Mouse (Mus musculus): ENCODE data around the gene Tubg2.

Gene Tubg2

DNA sequence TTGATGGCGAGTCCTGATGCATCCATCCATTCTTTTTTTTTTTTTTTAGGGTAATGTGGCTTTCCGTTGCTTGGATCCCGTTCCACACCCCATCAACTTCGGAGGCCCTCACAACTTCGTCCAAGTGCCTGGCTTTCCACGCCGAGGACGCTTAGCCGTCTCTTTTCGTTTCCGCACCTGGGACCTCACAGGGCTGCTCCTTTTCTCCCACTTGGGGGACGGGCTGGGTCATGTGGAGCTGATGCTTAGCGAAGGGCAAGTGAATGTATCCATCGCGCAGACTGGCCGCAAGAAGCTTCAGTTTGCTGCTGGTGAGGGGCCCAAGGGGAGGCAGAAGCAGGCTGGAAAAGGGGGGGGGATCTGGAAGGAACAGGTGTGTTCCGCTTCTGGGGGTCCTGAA, 24.6 kb downstream of the Tubg2 start:
- DNase-seq (ENCODE audit: low spot score) = no peak

- peak; percentile 59 for DNase-seq (ENCODE audit: low spot score)
Measured at GRCm38 (mm10) chr11:101180846-101181740, 25.4 kb downstream of the Tubg2 start.

- DNase-seq (ENCODE audit: low spot score) = no peak
Measured at GRCm38 (mm10) chr11:101181961-101182360, 26.3 kb downstream of the Tubg2 start.

- no peak for DNase-seq (ENCODE audit: low spot score)
Measured at GRCm38 (mm10) chr11:101182771-101183517, 27.2 kb downstream of the Tubg2 start.

GRCm38 (mm10) chr11:101184984-101185383, 29.3 kb downstream of the Tubg2 start:
- no peak for DNase-seq (ENCODE audit: low spot score)

GRCm38 (mm10) chr11:101185441-101185840, 29.7 kb downstream of the Tubg2 start:
- no peak for DNase-seq (ENCODE audit: low spot score)

DNA sequence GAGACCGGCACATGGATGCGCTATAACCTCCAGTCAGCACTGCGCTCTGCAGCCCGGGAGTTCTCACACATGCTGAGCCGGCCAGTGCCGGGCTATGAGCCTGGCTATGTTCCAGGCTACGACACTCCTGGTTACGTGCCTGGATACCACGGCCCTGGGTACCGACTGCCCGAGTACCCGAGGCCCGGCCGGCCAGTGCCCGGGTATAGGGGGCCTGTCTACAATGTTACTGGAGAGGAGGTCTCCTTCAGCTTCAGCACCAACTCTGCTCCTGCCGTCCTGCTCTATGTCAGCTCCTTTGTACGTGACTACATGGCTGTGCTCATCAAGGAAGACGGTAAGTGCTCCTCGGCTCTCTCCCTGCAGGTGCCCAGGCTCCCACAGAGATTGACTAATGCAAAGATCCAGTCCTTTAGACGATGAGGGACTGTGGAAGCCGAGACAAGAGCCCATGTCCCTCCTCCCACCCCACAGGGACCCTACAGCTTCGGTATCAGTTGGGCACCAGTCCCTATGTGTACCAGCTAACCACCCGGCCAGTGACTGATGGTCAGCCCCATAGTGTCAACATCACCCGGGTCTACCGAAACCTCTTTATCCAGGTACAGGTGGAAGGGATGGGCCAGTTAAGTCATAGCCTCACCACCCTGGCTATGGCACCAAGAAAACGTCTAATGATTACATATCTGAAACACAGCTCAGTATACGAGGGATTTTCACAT, 31.0 kb downstream of the Tubg2 start:
- no peak for DNase-seq (ENCODE audit: low spot score)

DNA sequence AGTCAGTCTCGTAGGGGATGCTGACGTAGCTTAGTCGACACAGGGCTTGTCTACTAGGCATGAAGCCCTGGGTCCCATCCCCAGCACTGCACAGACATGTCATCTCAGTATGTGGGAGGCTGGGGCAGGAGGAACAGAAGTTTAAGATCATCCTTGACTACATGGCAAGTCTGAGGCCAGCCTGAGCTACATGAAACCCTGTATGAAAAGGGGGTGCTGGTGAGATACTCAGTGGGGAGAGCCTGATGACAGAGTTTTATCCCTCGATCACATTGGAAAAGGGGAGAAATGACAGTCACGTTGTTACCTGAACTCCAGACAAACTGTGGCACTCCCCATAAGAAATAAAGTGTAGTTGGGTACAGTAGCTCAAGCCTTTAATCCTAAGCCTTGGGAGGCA, 31.8 kb downstream of the Tubg2 start:
- DNase-seq (ENCODE audit: low spot score) = no peak

- DNase-seq (ENCODE audit: low spot score) = no peak
Measured at GRCm38 (mm10) chr11:101188166-101188805, 32.6 kb downstream of the Tubg2 start.

DNA sequence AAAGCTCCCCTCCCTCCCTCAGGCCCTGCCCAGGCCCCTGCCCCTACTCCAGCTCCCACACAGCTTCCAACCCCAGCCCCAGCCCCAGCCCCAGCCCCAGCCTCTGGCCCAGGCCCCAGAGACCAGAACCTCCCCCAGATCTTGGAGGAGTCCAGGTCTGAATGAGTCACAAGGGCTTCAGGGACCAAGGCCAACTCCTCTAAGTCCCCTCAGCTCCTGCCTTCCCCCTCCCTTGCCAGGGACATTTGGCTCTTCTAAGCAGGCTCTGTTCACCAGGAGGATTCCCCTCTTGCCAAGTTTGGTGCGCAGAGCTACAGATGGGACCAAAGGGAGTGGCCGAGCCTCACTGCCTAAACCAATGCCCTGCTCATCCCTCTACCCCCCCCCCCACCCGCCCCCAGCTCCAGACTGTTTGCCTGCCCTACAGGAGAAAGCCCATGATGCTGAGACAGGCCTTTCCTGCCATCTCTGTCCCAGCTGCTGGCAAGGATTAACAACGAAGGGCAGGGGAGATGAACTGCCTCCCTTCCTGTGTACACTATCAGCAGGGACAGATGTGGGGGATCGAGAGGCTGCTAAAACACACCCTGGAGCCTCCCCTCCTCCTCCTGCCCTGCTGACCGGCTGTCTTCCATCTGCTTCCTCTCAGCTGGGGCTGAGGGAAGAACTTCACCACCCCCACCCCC, 33.9 kb downstream of the Tubg2 start:
- DNase-seq (ENCODE audit: low spot score) = peak; percentile 77

DNA sequence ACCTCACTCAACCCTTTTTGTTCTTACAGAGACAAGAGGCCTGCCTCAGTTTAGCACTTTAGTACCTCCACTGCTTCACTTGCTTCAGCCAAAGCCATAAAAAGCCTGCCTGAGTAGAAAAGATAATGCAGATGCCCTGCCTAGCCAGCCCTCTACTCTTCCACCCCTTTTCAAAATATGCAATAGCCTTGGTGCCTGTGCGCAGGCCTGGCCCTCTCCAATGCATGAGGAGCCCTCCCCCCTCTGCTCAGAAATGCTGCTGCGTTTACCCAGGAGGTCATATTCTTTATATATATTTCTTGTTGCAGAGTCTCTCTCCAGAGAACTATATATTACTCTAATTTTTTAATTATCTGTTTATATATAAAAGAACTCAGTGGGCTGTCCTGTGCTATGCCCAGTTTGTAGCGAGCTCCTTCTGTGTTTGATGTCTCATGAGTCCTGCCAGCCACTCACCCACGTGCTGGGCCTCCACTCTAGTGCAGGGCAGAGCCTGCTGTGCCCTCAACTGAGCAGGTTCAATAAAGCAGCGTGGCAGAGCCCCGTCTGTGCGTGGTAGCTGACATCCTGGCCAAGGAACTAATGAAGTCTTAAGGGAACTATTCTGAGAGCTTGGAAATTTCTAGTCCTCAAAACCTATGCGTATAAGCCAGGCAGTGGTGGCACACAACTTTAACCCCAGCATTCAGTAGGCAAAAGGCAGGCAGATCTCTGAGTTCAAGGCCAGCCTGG, 34.6 kb downstream of the Tubg2 start:
- no peak for DNase-seq (ENCODE audit: low spot score)

- no peak for DNase-seq (ENCODE audit: low spot score)
Measured at GRCm38 (mm10) chr11:101190913-101191907, 35.5 kb downstream of the Tubg2 start.

DNA sequence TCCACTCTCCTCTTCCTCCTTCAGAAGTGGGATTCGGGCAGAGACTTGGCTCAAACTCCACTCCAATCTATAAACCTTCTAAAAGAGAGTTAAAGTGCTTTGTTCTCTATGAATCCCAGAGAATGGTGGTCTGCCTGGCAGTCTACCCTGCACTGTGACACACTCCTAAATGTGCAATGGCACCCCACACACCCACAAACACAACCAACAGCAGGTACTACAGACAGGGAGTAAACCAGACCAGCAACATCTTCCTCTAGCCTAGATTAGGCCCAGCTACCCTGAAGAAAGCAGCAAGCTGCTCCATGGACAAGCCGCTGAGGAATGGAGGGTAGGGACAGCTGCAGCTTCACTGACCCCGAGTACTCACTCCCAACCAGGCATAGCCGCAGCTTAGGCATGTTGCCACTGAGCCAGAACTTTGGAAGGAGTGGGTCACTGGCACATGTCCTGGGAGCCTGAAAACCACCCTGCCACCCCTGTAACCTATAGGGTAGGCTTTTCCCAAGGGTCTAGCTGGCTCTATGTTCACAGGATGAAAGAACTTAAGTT, 36.3 kb downstream of the Tubg2 start:
- DNase-seq (ENCODE audit: low spot score) = no peak

DNA sequence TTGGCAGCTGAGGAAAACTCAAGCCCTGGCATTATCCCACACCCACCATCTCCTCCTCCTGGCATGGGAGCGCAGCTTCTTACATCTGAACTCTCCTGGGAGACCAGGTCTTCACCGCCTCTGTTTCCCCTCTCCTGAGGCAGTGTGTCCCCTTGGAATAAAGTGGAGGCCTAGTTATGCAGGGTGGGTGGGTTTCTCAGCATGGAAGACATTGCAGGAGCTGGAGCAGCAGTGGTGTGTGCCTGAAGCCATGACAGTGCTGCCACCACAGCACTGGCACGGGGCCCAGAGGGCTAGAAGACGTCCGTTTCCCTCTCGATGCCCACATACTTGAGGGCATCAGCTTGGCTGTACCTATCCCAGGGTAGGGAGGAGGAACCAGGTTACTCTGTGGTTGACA, 36.9 kb downstream of the Tubg2 start:
- DNase-seq (ENCODE audit: low spot score) = no peak

DNA sequence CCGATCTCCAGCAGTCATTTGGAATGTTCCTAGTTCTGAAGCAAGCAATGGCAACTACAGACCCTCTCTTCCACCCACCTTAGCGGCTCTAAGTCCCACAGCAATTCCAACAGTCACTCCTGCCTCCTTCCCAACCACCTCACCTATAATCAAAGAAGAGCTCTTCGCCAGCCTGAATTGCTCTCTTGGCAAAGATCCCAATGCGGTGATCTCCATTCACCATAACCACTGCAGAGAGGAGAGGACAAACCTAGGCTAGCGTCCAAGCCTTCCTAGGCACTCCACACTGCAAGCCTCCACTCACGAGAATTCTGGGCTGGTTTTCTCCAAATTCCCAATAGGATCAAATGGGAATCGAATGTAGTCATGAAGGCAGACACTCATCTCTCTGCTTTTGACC, 37.4 kb downstream of the Tubg2 start:
- no peak for DNase-seq (ENCODE audit: low spot score)

DNA sequence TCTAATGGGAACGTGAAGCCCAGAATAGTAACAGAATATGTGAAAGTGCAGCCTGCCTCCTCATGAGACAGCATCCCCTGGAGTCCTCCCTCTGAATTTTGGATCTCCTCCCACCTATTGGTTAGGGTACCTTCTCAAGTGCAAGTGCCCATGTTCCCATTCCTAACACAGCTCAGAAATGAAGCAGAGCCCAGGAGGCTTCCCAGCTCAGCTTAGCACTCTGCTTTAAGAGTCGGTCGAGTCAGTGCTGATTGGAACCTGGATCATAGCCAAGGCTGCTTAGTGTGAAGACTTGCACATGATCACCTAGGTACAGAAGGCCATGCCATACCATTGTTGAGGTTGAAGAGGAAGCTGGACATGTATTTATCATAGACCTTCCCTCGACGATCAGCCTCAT, 38.4 kb downstream of the Tubg2 start:
- no peak for DNase-seq (ENCODE audit: low spot score)

DNA sequence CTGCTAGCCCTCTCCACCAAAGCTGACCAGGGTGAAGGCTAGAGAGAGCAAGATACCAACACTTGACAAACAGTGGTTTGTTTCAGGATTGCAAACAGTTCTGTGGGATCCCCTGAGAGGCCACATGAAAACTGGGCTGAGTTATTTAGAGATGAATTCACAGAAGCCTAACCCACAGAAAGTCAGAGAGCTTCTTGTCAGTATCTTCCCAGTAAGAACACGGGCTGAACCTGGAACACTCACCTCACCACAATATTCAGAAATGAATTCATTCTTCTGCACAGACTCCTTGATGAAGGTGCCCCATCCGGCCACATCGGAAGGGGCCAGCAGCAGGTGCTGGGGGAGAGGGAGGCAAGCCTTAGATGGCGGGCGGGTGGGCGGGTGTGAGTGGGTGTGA, 38.9 kb downstream of the Tubg2 start:
- DNase-seq (ENCODE audit: low spot score) = no peak

GRCm38 (mm10) chr11:101195101-101195500, 39.4 kb downstream of the Tubg2 start:
- DNase-seq (ENCODE audit: low spot score) = no peak

DNA sequence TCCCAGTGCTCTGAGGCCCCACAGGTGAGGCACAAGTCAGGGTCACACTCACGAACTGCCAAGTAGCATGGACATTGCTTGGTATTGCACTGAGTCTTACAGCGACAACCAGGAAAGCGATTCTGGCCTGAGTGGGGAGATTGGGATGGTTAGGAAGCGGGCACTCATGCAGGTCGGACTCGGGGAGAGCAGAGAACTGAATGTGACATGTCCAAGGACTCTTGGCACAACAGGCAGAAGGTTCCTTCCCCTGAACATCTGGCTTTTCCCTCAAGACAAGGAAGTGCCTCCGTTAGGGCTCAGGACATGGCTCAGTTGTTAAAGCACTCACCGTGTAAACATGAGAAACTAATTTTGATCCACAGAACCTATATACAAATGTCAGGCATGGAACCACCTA, 39.9 kb downstream of the Tubg2 start:
- DNase-seq (ENCODE audit: low spot score) = no peak

All from c-Kit-positive CD71-positive TER-119-positive erythroid progenitor cells, embryonic 14.5 days (primary cell).